Mouse (Mus musculus) c-Kit-positive CD71-negative TER-119-negative erythroid progenitor cells, embryonic 14.5 days (primary cell): ENCODE data around the gene Slc25a19.

Source experiments
- DNase-seq: peaks from one replicate; pipeline ENCODE4 v3.0.0-alpha.2; 2013; ENCODE audit warnings: low read depth

Slc25a19 gene

GRCm38 (mm10) chr11:115618732-115619516 is 9.2 kb downstream of the Slc25a19 start:
- no peak for DNase-seq

- no peak for DNase-seq
Measured at GRCm38 (mm10) chr11:115618001-115618400, 10.1 kb downstream of the Slc25a19 start.

- DNase-seq, result no peak
Measured at GRCm38 (mm10) chr11:115616893-115617292, 11.2 kb downstream of the Slc25a19 start.

GRCm38 (mm10) chr11:115616371-115616770 is 11.7 kb downstream of the Slc25a19 start:
- DNase-seq, result no peak

- no peak for DNase-seq
Measured at GRCm38 (mm10) chr11:115615875-115616274, 12.2 kb downstream of the Slc25a19 start.

GRCm38 (mm10) chr11:115615108-115615825 is 12.8 kb downstream of the Slc25a19 start:
- DNase-seq, result no peak

GRCm38 (mm10) chr11:115614346-115615107 is 13.6 kb downstream of the Slc25a19 start:
- DNase-seq, result no peak

GRCm38 (mm10) chr11:115613138-115613945 is 14.8 kb downstream of the Slc25a19 start:
- no peak for DNase-seq

GRCm38 (mm10) chr11:115612410-115613137 is 15.5 kb downstream of the Slc25a19 start, which contains the start of gene Mif4gd:
Mif4gd (minus strand) TSS chr11:115612969.
- DNase-seq, result peak; percentile 86

- no peak for DNase-seq
Measured at GRCm38 (mm10) chr11:115612059-115612409, 16.1 kb downstream of the Slc25a19 start.

GRCm38 (mm10) chr11:115611173-115611572 is 16.9 kb downstream of the Slc25a19 start:
- no peak for DNase-seq

DNA sequence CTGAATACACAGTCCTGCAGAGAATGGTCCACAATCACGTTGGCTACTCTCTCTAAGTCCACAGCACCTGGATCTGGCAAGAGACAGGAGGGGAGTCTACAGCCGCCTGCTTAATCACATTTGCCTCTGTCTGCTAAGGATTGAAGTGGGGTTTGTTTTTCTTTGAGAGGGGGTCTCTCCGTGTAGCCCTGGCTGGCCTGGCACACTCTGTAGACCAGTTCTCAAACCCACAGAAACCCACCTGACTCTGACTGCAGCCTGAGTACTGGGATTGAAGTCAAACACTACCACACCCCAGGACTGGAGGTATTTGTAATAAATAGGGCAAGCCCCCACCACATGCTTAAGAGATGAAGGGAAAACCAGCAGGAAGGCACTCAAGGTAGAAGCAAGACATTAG is 18.5 kb downstream of the Slc25a19 start:
- DNase-seq, result no peak

DNA sequence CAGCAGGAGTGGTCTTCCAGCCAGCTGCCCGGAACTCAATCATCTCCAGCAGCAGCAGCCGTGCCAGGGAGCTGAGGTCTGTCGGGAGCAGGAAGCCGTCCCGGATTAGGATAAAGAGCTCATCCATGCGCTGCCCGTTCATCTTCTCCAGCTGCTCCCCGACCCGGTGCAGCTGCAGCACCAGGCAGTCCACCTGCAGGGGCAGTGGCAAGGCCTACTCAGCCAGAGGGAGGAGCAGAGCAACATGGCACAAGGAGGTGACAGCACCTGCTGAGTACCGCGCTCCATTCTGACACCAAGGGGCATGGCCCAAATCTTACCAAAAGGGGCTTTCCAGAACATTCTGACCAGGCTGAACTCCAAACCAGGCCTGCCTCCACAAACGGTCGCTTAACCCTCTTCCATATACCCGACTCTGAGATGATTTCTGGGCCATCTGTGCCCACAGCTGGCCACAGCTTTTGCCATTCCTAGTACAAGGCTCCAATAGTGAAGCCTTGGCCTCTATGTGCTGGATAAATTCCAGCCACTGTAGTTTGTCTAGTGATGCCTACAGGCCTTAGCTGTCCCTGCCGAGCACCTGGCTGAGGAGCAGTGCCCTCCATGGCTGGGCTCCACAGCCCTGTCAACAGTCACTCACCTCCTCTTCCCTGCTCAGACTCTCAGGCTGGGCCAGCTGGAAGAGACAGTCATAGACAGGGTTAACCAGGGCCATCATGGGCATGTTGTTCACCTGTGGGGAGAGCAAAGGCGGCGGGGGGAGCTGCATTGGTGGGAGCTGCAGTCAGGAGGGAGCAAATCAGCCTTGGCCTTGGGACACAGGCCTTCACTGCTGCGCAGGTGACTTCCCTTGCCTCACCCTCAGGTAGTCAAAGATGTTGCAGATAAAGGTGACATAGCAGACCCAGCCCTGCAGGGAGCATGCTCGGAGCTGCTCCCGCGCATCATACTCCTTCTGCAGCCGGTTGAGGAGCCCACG is 19.4 kb downstream of the Slc25a19 start:
- DNase-seq, result no peak

DNA sequence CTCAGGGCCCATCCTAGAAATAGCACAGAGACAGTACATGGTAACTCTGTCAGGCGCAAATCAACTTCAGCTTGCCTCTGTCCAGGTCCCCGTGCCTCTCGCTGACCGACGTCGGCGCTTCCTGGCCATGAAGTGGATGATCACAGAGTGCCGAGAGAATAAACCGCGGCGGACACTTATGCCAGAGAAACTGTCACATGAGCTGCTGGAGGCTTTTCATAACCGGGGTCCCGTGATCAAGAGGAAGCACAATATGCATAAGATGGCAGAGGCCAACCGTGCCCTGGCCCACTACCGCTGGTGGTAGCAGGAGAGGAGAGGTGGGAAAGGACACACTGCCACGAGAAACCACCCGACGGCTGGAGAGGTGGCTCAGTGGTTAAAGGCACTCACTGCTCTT is 21.4 kb downstream of the Slc25a19 start:
- no peak for DNase-seq

DNA sequence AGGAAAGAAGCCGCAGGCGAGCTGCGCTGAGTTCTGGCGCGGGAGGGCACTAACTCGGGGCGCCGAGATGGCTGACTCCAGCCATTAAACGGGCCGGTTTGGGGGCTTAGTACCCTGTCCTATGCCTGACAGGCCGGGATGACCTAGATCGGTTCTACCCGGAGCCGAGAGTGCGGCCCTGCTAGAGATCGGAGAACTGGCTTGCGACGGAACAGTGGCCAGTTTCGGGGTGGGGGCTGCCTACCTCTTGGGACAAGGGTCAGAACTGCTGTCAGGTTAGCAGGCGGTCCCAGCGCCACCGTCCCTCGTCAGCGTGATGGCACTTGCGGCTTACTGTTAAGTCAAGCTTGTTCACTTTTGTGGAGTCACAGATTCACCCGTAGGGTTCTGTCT is 23.8 kb downstream of the Slc25a19 start:
- DNase-seq, result no peak

DNA sequence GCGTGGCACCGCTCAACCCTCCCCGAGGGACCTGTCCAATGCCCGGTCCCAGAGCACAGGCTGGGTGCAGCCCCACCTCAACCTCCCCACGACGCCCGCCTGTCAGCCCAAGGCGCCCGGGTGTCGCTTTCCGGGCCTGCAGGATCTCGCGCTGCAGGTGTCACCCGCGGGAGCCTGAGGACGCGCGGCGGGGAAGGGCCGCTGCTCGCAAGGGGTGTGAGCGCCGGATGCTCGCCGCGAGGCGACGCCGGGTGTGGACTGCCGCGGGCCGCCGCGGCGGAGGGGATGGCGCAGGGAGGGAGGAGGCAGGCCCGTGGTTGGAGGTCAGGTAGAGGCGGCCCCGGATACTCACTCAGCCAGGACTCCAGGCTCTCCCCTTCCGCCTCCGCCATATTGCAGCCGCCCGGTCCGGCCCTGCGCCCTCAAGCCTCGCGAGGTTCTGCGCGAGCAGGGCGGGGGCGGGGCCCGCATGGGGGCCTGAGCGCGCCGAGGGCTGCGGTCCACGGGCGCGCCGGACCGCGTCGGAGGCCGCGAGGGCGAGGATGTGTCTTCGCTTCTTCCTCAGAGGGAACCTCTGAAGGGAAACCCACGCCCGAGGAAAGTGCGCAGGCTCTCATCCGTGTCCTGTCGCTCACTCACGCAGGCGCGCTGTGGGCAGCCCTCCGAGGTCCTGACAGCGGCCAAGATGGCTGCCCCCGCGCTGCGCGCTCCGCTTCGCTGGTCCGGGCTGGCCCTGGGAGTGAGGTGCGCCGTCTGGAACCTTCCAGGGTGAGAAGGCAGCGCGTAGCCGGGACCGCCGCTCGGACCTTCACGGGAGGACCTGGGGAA is 24.4 kb downstream of the Slc25a19 start, which contains the start of the genes Mrps7 and Gga3:
TSS of gene Mrps7 (plus strand) at position 450 of the 828 bp plus-strand sequence.
TSS of gene Gga3 (minus strand) at position 576 of the 828 bp plus-strand sequence.
- DNase-seq, result peak; percentile 81

GRCm38 (mm10) chr11:115603128-115603475 is 25.0 kb downstream of the Slc25a19 start:
- DNase-seq, result no peak

DNA sequence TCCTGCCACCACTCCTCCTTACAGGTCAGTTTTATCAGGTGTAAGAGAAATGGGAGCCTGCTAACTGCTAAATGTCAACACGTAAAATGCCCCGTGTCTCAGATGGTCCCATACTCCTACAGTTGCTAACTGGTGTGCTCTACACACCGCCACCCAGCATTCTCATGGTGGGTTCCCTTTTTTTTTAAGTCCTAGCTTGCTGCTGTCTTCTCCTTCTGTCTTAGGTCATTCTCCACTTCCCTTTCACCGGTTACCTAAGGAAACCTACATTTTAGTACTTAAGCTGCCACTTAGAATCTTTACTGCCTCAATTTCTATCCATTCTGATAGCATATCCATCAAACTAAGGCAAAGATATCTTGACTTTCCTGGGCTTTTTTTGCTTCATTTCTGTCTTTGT is 26.9 kb downstream of the Slc25a19 start:
- no peak for DNase-seq

GRCm38 (mm10) chr11:115600743-115601142 is 27.4 kb downstream of the Slc25a19 start:
- no peak for DNase-seq
